Mouse (Mus musculus) limb, embryonic 14.5 days (tissue): ENCODE measurements around the gene Ggcx. TPM values are rescaled to one million over a fixed set of nuclear protein-coding genes. Genes with fewer than 3 reads are reported as not detected.

Experiments used
- ATAC-seq: fragments of 200-750 bp; cut with Nextera tagmentation; 2 replicates; pipeline ENCODE4 v1.8.0; 2017; ENCODE audit warnings: low read depth, moderate number of reproducible peaks, moderate TSS enrichment; ENCODE audit not compliant: low FRiP score
- DNase-seq: peaks from one replicate; pipeline ENCODE4 v3.0.0-alpha.2; 2015; ENCODE audit warnings: low spot score
- H3K27ac ChIP-seq: fragments of 300-500 bp; sonication (generic); replicated peaks from 2 replicates; pipeline ENCODE4 v1.5.1; 2014; ENCODE audit warnings: low read depth, mild to moderate bottlenecking, low read length, moderate library complexity, mixed read lengths
- H3K27me3 ChIP-seq: fragments of 300-500 bp; sonication (generic); 2 replicates; pipeline ENCODE4 v1.6.1; 2014; ENCODE audit warnings: low read length, mixed read lengths; ENCODE audit not compliant: control insufficient read depth, insufficient read depth
- H3K36me3 ChIP-seq: fragments of 300-500 bp; sonication (generic); 2 replicates; pipeline ENCODE4 v1.6.1; 2014; ENCODE audit warnings: mild to moderate bottlenecking, low read length, moderate library complexity, mixed read lengths; ENCODE audit not compliant: control insufficient read depth, insufficient read depth
- H3K4me1 ChIP-seq: fragments of 300-500 bp; sonication (generic); 2 replicates; pipeline ENCODE4 v1.6.1; 2014; ENCODE audit warnings: antibody characterized with exemption, low read length, mixed read lengths; ENCODE audit not compliant: control insufficient read depth, insufficient read depth
- H3K4me2 ChIP-seq: fragments of 300-500 bp; sonication (generic); replicated peaks from 2 replicates; pipeline ENCODE4 v1.6.1; 2014; ENCODE audit warnings: low read depth, mild to moderate bottlenecking, low read length, moderate library complexity; ENCODE audit not compliant: severe bottlenecking
- H3K4me3 ChIP-seq: fragments of 300-500 bp; sonication (generic); replicated peaks from 2 replicates; pipeline ENCODE4 v1.5.1; 2014; ENCODE audit warnings: low read length
- H3K9ac ChIP-seq: fragments of 300-500 bp; sonication (generic); 2 replicates; pipeline ENCODE4 v1.6.1; 2014; ENCODE audit warnings: mild to moderate bottlenecking, low read depth, low read length, moderate library complexity; ENCODE audit not compliant: severe bottlenecking
- H3K9me3 ChIP-seq: fragments of 300-500 bp; sonication (generic); 2 replicates; pipeline ENCODE4 v1.6.1; 2016; ENCODE audit warnings: low read length; ENCODE audit not compliant: control insufficient read depth
- POLR2A ChIP-seq: fragments of 200-500 bp; IDR thresholded peaks from 2 replicates; pipeline ENCODE4 v1.8.0; 2012; ENCODE audit warnings: inconsistent platforms, mild to moderate bottlenecking, moderate library complexity, borderline replicate concordance; ENCODE audit not compliant: insufficient read depth, insufficient read length; ENCODE audit errors: extremely low read depth
- WGBS: fragments of 180-500 bp; shearing (Covaris S2); extraction: QIAGEN DNeasy Blood & Tissue Kit; methylation state at CpG from one replicate; pipeline ENCODE4 v1.1.7; 2014; 5-methylcytosine and 5-hydroxymethylcytosine counted together
- polyA plus RNA-seq, 2 experiments: library from polyadenylated mRNA; depleted of rRNA in 1 of 2; stranded (reverse) in 1 of 2; unstranded in 1 of 2; fragments of >200 nt; fragmentation: Nextera tagmentation in 1 of 2; extraction: Ambion mirVana in 1 of 2; gene quantifications; 2 replicates each; pipeline versions ENCODE4 v1.2.1 to v1.2.3; 2012 to 2014

Gene Ggcx
- polyA plus RNA-seq, 2 experiments: 15.3 to 44.9 TPM

- WGBS: 67% methylated on average over 7 of the region's 7 CpGs
- Histone ChIP-seq H3K9me3 (no peaks in the 10 kb centered on the region), H3K4me2 (no peak overlapping the region), H3K4me1 (no peaks in the 10 kb centered on the region), H3K27ac (no peak overlapping the region), H3K27me3 (no peaks in the 10 kb centered on the region), H3K36me3 (no peaks in the 10 kb centered on the region), H3K9ac (no peak overlapping the region), H3K4me3 (no peak overlapping the region)
- DNase-seq (no peak), ATAC-seq (no peak)
- TF ChIP-seq POLR2A: no peak
Measured at GRCm38 (mm10) chr6:72405356-72405755, 8.8 kb upstream of the Ggcx start.

GRCm38 (mm10) chr6:72407119-72407518, 7.0 kb upstream of the Ggcx start:
- H3K27me3 ChIP-seq: no peaks in the 10 kb centered on the region
- ATAC-seq (peak; percentile 76; the same call in 1 of the 2 replicates), DNase-seq (peak; percentile 89)
- no peak overlapping the region for H3K4me2 ChIP-seq
- no peaks in the 10 kb centered on the region for H3K36me3 ChIP-seq
- H3K27ac ChIP-seq: no peak overlapping the region
- 2% methylated on average over 5 of the region's 5 CpGs for WGBS
- no peak overlapping the region for H3K4me3 ChIP-seq
- no peaks in the 10 kb centered on the region for H3K9me3 ChIP-seq
- no peaks in the 10 kb centered on the region for H3K4me1 ChIP-seq
- H3K9ac ChIP-seq: no peak overlapping the region
- TF ChIP-seq POLR2A: no peak

DNA sequence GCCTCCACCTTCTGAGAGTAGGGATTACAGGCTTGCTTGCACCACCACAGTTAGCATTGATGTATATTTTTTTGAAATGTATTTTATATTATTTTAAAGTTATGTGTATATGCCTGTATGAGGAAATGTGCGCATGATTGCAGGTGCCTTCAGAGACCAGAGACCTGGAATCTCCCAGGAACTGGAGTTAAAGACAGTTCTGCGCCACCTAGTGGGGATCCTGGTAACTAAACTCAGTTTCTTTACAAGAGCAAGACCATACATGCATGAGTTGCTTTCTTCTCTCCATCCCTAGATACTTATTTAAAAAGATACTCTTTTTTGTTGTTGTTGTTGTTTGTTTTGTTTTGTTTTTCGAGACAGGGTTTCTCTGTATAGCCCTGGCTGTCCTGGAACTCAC, 4.5 kb upstream of the Ggcx start:
- no peak overlapping the region for H3K4me2 ChIP-seq
- H3K27ac ChIP-seq: no peak overlapping the region
- no peak overlapping the region for H3K4me3 ChIP-seq
- DNase-seq: peak; percentile 83
- H3K27me3 ChIP-seq: no peaks in the 10 kb centered on the region
- TF ChIP-seq POLR2A: no peak
- 13% methylated on average over 3 of the region's 3 CpGs for WGBS
- no peaks in the 10 kb centered on the region for H3K36me3 ChIP-seq
- H3K9me3 ChIP-seq: no peaks in the 10 kb centered on the region
- no peak for ATAC-seq
- no peak overlapping the region for H3K9ac ChIP-seq
- H3K4me1 ChIP-seq: no peaks in the 10 kb centered on the region; the same call in 1 of the 2 replicates

DNA sequence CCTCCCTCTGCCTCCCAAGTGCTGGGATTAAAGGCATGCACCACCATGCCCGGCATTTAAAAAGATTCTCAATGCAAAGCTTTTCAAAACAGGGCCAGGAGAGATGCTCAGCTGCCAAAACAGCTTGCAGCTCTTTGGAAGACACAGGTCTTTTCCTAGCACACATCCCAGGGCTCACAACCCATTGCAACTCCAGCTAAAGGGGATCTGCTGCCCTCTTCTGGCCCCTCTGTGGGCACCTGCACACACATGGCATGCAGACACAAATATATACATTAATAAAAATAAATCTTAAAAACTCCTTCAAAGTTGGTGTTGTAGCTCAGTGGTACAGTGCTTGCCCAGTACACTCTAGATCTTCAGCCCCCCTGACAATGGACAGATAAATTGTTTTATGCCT, 4.1 kb upstream of the Ggcx start:
- WGBS: 18% methylated on average over 1 of the region's 1 CpGs
- ATAC-seq (no peak), DNase-seq (no peak)
- H3K4me1 ChIP-seq: peaks cover 3% of the 10 kb centered on the region
- TF ChIP-seq POLR2A: no peak
- H3K9me3 ChIP-seq: no peaks in the 10 kb centered on the region
- no peaks in the 10 kb centered on the region for H3K27me3 ChIP-seq
- no peaks in the 10 kb centered on the region for H3K36me3 ChIP-seq
- H3K27ac ChIP-seq: no peak overlapping the region
- H3K4me2 ChIP-seq: no peak overlapping the region
- no peak overlapping the region for H3K9ac ChIP-seq
- no peak overlapping the region for H3K4me3 ChIP-seq

DNA sequence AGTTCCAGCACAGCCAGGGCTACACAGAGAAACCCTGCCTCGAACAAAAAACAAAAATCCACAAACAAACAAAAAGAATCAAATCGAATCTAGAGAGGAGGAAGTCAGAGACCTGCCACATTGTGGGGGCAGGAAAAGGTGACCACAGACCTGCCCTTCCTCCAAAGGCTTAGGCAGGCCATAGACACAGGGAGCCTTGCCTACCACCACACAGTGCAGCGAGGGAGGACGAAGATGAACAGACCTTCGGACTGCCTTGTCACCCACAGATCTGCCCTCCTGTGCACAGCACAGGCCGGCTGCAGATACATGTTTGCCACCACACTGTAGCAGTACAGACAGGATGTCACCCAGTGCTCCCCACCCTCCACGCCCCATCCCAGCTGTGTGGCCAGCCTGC, 3.6 kb upstream of the Ggcx start:
- 86% methylated on average over 7 of the region's 7 CpGs for WGBS
- no peaks in the 10 kb centered on the region for H3K9me3 ChIP-seq
- peaks cover 8% of the 10 kb centered on the region for H3K4me1 ChIP-seq
- H3K9ac ChIP-seq: no peak overlapping the region
- no peaks in the 10 kb centered on the region for H3K27me3 ChIP-seq
- no peak for DNase-seq
- H3K4me2 ChIP-seq: no peak overlapping the region
- no peak for TF ChIP-seq POLR2A
- H3K27ac ChIP-seq: no peak overlapping the region
- no peak overlapping the region for H3K4me3 ChIP-seq
- ATAC-seq: no peak
- peaks cover under 1% of the 10 kb centered on the region; the same call in 1 of the 2 replicates for H3K36me3 ChIP-seq

- Histone ChIP-seq H3K27ac (no peak overlapping the region), H3K4me2 (peak overlapping the region; percentile 78), H3K27me3 (no peaks in the 10 kb centered on the region), H3K4me3 (peak overlapping the region; percentile 75), H3K4me1 (peaks cover 11% of the 10 kb centered on the region), H3K9me3 (no peaks in the 10 kb centered on the region), H3K9ac (peak overlapping the region; percentile 86), H3K36me3 (peaks cover 31% of the 10 kb centered on the region)
- 87% methylated on average over 5 of the region's 5 CpGs for WGBS
- no peak for TF ChIP-seq POLR2A
- DNase-seq (no peak), ATAC-seq (no peak)
Measured at GRCm38 (mm10) chr6:72415181-72415580, 1.1 kb downstream of the Ggcx start.
